Mouse (Mus musculus) cerebellum, adult 2 months (tissue): ENCODE data around the gene Dusp6. TPM values are rescaled to one million over a fixed set of nuclear protein-coding genes. Genes with fewer than 3 reads are reported as not detected.
A peak's percentile ranks its signal among the peaks of the same experiment; 100 is the strongest.

Source experiments
- DNase-seq, 2 experiments: peaks; one replicate each; pipeline ENCODE4 v3.0.0; 2021
- H3K27ac ChIP-seq: fragments of 200-500 bp; 2 replicates; pipeline ENCODE4 v1.5.1; 2012; ENCODE audit warnings: low read length, control low read depth, inconsistent platforms; ENCODE audit not compliant: insufficient read depth
- H3K27me3 ChIP-seq: fragments of 200-500 bp; 2 replicates; pipeline ENCODE4 v1.6.1; 2012; ENCODE audit warnings: inconsistent platforms, mild to moderate bottlenecking, low read length, moderate library complexity; ENCODE audit not compliant: control insufficient read depth, insufficient read depth
- H3K4me1 ChIP-seq: fragments of 200-500 bp; 2 replicates; pipeline ENCODE4 v1.6.1; 2011; ENCODE audit warnings: low read length; ENCODE audit not compliant: control insufficient read depth, insufficient read depth
- H3K4me3 ChIP-seq: fragments of 200-500 bp; replicated peaks from 2 replicates; pipeline ENCODE3; 2011; ENCODE audit warnings: mild to moderate bottlenecking, low read depth, low read length, control low read depth; ENCODE audit not compliant: insufficient read depth
- CTCF ChIP-seq: fragments of 200-500 bp; IDR thresholded peaks from 2 replicates; pipeline ENCODE4 v1.5.1; 2011; ENCODE audit warnings: low read depth, mild to moderate bottlenecking, control low read depth, low read length, moderate library complexity, borderline replicate concordance; ENCODE audit not compliant: insufficient read depth
- POLR2A ChIP-seq: fragments of 200-500 bp; IDR thresholded peaks from 2 replicates; pipeline ENCODE4 v1.6.1; 2011; ENCODE audit warnings: low read length, control low read depth, borderline replicate concordance; ENCODE audit not compliant: insufficient read depth
- WGBS: fragments of 180-500 bp; shearing (Covaris S2); methylation state at CpG from one replicate; pipeline ENCODE4 v1.1.7; 2018; 5-methylcytosine and 5-hydroxymethylcytosine counted together
- polyA plus RNA-seq: library from polyadenylated mRNA; depleted of rRNA; stranded (reverse); fragments of >200 nt; gene quantifications from 2 replicates; pipeline ENCODE4 v1.2.3, GENCODE M21; 2012

The Dusp6 gene
- polyA plus RNA-seq, 1 experiment: 20.5 TPM

DNA sequence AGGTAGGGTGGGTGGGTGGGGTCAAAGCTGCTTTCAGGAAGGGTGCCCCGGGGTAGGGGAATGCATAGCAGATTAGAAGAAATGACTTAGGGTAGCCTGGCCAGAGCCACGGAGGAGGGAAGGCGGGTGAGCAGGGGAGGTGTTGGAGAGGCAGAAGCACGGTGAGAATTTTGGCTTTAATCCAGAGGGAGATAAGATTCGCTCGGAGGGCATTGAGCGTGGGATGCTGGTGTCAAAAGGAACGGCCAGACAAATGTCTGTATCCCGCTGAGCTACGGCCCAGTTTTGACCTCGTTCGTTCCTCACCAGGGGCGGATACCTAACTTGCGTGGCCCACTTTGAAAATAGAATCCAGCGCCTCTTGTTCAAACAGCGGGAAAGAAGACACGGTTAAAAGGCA lies 23.8 kb downstream of the Dusp6 start:
- H3K4me1 ChIP-seq: no peaks in the 10 kb centered on the region
- H3K4me3 ChIP-seq: peak overlapping the region; percentile 40
- H3K27ac ChIP-seq: no peak overlapping the region
- H3K27me3 ChIP-seq: no peaks in the 10 kb centered on the region
- peak; percentile 61 to 69 for DNase-seq
- 6% methylated on average over 17 of the region's 17 CpGs for WGBS
- TF ChIP-seq POLR2A (no peak), CTCF (no peak)

GRCm38 (mm10) chr10:99287206-99287605 lies 24.2 kb downstream of the Dusp6 start:
- no peaks in the 10 kb centered on the region for H3K4me1 ChIP-seq
- DNase-seq: no peak
- H3K27me3 ChIP-seq: no peaks in the 10 kb centered on the region
- H3K4me3 ChIP-seq: peak overlapping the region; percentile 40
- TF ChIP-seq POLR2A: no peak
- TF ChIP-seq CTCF: no peak
- 47% methylated on average over 6 of the region's 6 CpGs for WGBS
- H3K27ac ChIP-seq: no peak overlapping the region

DNA sequence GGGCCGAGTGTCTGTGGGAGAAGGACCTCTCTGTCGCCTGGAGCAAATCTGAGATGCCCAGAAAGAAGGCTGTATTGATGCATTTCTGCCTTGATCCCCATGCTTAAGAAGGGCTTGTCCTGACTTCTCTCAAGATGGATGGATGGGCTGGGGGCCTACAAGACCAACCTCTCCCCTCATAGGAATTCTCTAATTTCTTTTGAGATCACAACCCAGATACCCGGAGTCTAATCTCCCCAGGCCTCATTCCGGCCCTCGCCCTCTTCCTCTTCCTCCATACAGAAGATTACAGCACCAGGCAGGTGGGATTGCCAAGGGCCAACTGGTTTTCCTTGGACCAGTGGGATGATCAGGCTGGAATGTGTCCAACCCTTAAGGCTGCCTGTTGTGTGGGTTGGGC lies 26.1 kb downstream of the Dusp6 start:
- TF ChIP-seq CTCF: no peak
- TF ChIP-seq POLR2A: no peak
- Histone ChIP-seq H3K27me3 (no peaks in the 10 kb centered on the region), H3K4me3 (no peak overlapping the region), H3K4me1 (no peaks in the 10 kb centered on the region), H3K27ac (no peak overlapping the region)
- WGBS: 97% methylated on average over 5 of the region's 5 CpGs
- DNase-seq: no peak

DNA sequence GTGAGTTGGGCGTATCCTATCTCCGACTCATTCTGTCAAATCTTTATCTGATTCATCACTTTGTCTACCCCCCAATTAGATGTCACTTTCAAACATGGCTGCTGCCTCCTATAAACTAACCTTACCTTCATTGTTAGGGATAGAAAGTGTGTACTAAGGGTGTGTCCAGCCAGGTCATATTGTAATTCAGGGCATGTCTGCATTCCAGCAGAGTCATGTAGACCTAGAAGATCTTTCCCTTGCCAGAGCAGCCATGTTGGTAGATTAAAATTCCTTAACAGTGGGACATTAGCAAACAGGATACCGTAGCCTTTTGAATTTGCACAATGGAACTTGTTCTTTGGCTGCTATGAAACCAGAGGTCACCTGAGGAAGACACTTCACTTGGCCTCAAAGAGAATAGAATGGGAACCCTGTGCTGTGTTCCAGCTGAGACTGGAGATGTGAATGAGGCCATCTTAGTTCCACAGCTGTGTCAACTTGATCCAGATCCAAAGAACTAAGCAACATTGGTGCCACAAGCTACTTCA lies 30.1 kb downstream of the Dusp6 start:
- Histone ChIP-seq H3K4me3 (no peak overlapping the region), H3K4me1 (no peaks in the 10 kb centered on the region), H3K27me3 (no peaks in the 10 kb centered on the region), H3K27ac (no peak overlapping the region)
- TF ChIP-seq POLR2A: no peak
- no peak for TF ChIP-seq CTCF
- no peak for DNase-seq
- WGBS: 80% methylated on average over 3 of the region's 3 CpGs

GRCm38 (mm10) chr10:99297721-99298120 lies 34.7 kb downstream of the Dusp6 start:
- DNase-seq: no peak
- Histone ChIP-seq H3K27me3 (no peaks in the 10 kb centered on the region), H3K4me1 (no peaks in the 10 kb centered on the region), H3K4me3 (no peak overlapping the region), H3K27ac (no peak overlapping the region)
- TF ChIP-seq POLR2A: no peak
- no peak for TF ChIP-seq CTCF
- WGBS: 82% methylated on average over 3 of the region's 3 CpGs

GRCm38 (mm10) chr10:99298328-99299295 lies 35.6 kb downstream of the Dusp6 start:
- Histone ChIP-seq H3K27me3 (no peaks in the 10 kb centered on the region), H3K4me1 (no peaks in the 10 kb centered on the region), H3K4me3 (no peak overlapping the region), H3K27ac (no peak overlapping the region)
- DNase-seq: no peak
- TF ChIP-seq CTCF (no peak), POLR2A (no peak)
- WGBS: 48% methylated on average over 18 of the region's 18 CpGs

GRCm38 (mm10) chr10:99299303-99299702 lies 36.3 kb downstream of the Dusp6 start:
- no peaks in the 10 kb centered on the region for H3K27me3 ChIP-seq
- TF ChIP-seq POLR2A (no peak), CTCF (no peak)
- no peak overlapping the region for H3K27ac ChIP-seq
- WGBS: 67% methylated on average over 9 of the region's 9 CpGs
- H3K4me1 ChIP-seq: no peaks in the 10 kb centered on the region
- no peak overlapping the region for H3K4me3 ChIP-seq
- no peak for DNase-seq

DNA sequence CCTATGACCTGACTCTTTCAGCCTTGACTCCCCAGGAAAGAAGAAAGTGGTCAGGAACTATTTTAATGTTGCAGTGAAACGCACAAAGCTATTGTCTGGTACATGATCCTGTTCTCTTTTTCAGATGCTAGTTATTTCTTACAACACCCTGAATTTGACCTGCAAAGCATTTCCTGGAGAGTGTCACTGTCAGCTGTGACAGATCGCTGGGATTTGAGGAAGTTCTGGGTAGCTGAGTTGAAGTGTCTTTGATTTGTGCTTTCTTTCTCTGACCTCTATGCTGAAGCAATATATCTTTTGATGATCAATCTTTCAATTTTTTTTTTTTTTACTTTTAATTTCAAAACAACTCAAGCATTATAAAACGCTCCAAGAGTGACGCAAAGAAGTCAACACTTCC lies 39.0 kb downstream of the Dusp6 start:
- TF ChIP-seq POLR2A (no peak), CTCF (no peak)
- Histone ChIP-seq H3K27ac (no peak overlapping the region), H3K4me1 (no peaks in the 10 kb centered on the region), H3K4me3 (no peak overlapping the region), H3K27me3 (no peaks in the 10 kb centered on the region)
- WGBS: 93% methylated on average over 4 of the region's 4 CpGs
- no peak for DNase-seq
